Mouse (Mus musculus): ENCODE measurements around the gene Cd4.

Gene Cd4

GRCm38 (mm10) chr6:124887986-124888385, at the start of gene Cd4:
Gene Cd4, minus strand, starts transcription at chr6:124888221.
- no peak for DNase-seq

- no peak for DNase-seq
Observed at GRCm38 (mm10) chr6:124937493-124937892, 49.5 kb upstream of the Cd4 start.

- DNase-seq = no peak
Observed at GRCm38 (mm10) chr6:124936681-124937080, 48.7 kb upstream of the Cd4 start.

GRCm38 (mm10) chr6:124934670-124935069, 46.6 kb upstream of the Cd4 start:
- no peak for DNase-seq

GRCm38 (mm10) chr6:124933127-124933526, 45.1 kb upstream of the Cd4 start:
- no peak for DNase-seq

- DNase-seq = no peak
Observed at GRCm38 (mm10) chr6:124932314-124932695, 44.3 kb upstream of the Cd4 start.

- peak; percentile 76 for DNase-seq
Observed at GRCm38 (mm10) chr6:124931525-124932313, 43.7 kb upstream of the Cd4 start.

GRCm38 (mm10) chr6:124930754-124931524, 42.9 kb upstream of the Cd4 start, which contains the start of gene Mlf2:
Gene Mlf2, plus strand, starts transcription at chr6:124931386.
- DNase-seq = peak; percentile 99

- no peak for DNase-seq
Observed at GRCm38 (mm10) chr6:124930231-124930630, 42.2 kb upstream of the Cd4 start.

GRCm38 (mm10) chr6:124925941-124926340, 37.9 kb upstream of the Cd4 start:
- peak; percentile 67 for DNase-seq

- peak; percentile 52 for DNase-seq
Observed at GRCm38 (mm10) chr6:124925173-124925793, 37.3 kb upstream of the Cd4 start.

- peak; percentile 34 for DNase-seq
Observed at GRCm38 (mm10) chr6:124921539-124921938, 33.5 kb upstream of the Cd4 start.

GRCm38 (mm10) chr6:124920318-124921085, 32.5 kb upstream of the Cd4 start:
- DNase-seq = peak; percentile 14

- peak; percentile 96 for DNase-seq
Observed at GRCm38 (mm10) chr6:124919695-124920317, 31.8 kb upstream of the Cd4 start, which contains the start of gene Ptms. Gene Ptms, minus strand, starts transcription at chr6:124920103.

GRCm38 (mm10) chr6:124918890-124919627, 31.0 kb upstream of the Cd4 start:
- peak; percentile 28 for DNase-seq

- no peak for DNase-seq
Observed at GRCm38 (mm10) chr6:124918331-124918690, 30.3 kb upstream of the Cd4 start.

GRCm38 (mm10) chr6:124917518-124918330, 29.7 kb upstream of the Cd4 start:
- DNase-seq = peak; percentile 95

GRCm38 (mm10) chr6:124916695-124917517, 28.9 kb upstream of the Cd4 start:
- DNase-seq = peak; percentile 97

GRCm38 (mm10) chr6:124915942-124916694, 28.1 kb upstream of the Cd4 start:
- peak; percentile 61 for DNase-seq

All from kidney, postnatal 10 days (tissue).